Mouse (Mus musculus) lung, adult 2 months (tissue): Measurements from ENCODE around the gene Zfp382.
"Not testable (repeated sequence)": the region's sequence is repeated elsewhere in the genome, so short reads cannot be mapped to it uniquely, and the experiment has no call there.

Experiments
- CTCF ChIP-seq: fragments of 200-500 bp; IDR thresholded peaks from 2 replicates; pipeline ENCODE4 v1.5.1; 2011; ENCODE audit warnings: mild to moderate bottlenecking, low read length, control low read depth; ENCODE audit not compliant: insufficient read depth
- POLR2A ChIP-seq: fragments of 200-500 bp; IDR thresholded peaks from 2 replicates; pipeline ENCODE4 v1.6.1; 2011; ENCODE audit warnings: low read depth, mild to moderate bottlenecking, control low read depth, low read length, borderline replicate concordance; ENCODE audit errors: extremely low read depth

DNA sequence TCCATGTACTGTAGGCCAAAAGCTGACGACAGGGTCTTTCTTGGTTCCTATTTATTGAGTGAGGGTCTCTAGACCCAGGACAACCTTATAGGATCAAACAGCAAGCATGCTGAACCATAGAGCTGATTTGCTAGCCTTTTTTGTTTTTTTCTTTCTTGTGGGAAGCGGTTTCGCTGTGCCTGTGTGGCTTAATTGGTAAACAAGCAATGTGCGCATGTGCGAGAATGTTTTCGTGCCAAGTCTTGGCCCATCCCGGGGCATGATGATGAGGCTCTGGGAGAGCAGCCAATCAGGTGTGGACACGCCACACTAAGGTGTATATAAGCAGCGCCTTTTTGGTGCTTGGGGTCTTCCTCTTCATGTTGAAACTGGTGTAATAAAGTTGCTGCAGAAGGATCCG is 60.2 kb downstream of the Zfp382 start:
- not testable (repeated sequence) for TF ChIP-seq CTCF, POLR2A
